Mouse (Mus musculus): ENCODE data around the gene Gm17660. TPM values are rescaled to one million over a fixed set of nuclear protein-coding genes. Genes with fewer than 3 reads are reported as not detected.

Gene Gm17660
- polyA plus RNA-seq, 1 experiment = not detected

GRCm38 (mm10) chr5:104085366-104085765 lies 8.0 kb upstream of the Gm17660 start:
- H3K4me3 ChIP-seq (ENCODE audit: insufficient read depth, low read length) = no peak overlapping the region
- no peak overlapping the region for H3K27ac ChIP-seq (ENCODE audit: insufficient read depth, low read depth, low read length)
- no peaks in the 10 kb centered on the region for H3K4me1 ChIP-seq (ENCODE audit: control insufficient read depth, insufficient read depth, low read length)
- TF ChIP-seq POLR2A (IDR thresholded peaks at IDR 0.05; ENCODE audit: borderline replicate concordance, low read depth, low read length) = no peak
- TF ChIP-seq CTCF (IDR thresholded peaks at IDR 0.05; ENCODE audit: low read depth, low read length) = no peak

DNA sequence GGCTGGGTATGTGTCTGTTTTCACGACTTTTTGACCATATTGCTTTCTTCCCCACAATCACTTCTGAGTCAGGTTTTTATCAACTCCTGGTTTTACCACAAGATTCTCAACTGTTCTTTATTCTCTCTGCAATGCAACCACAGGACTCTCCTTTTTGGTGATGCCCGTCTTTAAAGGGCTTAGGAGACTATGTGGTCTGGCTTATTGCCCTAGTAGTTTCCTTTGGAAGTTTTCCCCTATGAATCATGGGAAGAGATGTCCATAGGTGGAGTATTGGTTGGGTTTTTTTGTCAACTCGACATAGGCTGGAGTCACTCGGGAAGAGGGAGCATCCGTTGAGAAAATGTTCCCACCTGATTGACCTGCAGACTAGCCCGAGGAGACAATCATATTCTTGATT lies 3.3 kb upstream of the Gm17660 start:
- peaks cover 6% of the 10 kb centered on the region for H3K4me1 ChIP-seq (ENCODE audit: control insufficient read depth, insufficient read depth, low read length)
- TF ChIP-seq POLR2A (IDR thresholded peaks at IDR 0.05; ENCODE audit: borderline replicate concordance, low read depth, low read length) = no peak
- TF ChIP-seq CTCF (IDR thresholded peaks at IDR 0.05; ENCODE audit: low read depth, low read length) = no peak
- no peak overlapping the region for H3K4me3 ChIP-seq (ENCODE audit: insufficient read depth, low read length)
- H3K27ac ChIP-seq (ENCODE audit: insufficient read depth, low read depth, low read length) = no peak overlapping the region

- Histone ChIP-seq H3K27ac (ENCODE audit: insufficient read depth, low read depth, low read length) (no peak overlapping the region), H3K4me3 (ENCODE audit: insufficient read depth, low read length) (no peak overlapping the region), H3K4me1 (ENCODE audit: control insufficient read depth, insufficient read depth, low read length) (peaks cover 10% of the 10 kb centered on the region)
- TF ChIP-seq CTCF (IDR thresholded peaks at IDR 0.05; ENCODE audit: low read depth, low read length) (no peak), POLR2A (IDR thresholded peaks at IDR 0.05; ENCODE audit: borderline replicate concordance, low read depth, low read length) (no peak)
These were observed 1.0 kb downstream of the Gm17660 start for GRCm38 (mm10) chr5:104076361-104076760.

GRCm38 (mm10) chr5:104074388-104074787 lies 3.0 kb downstream of the Gm17660 start:
- H3K4me3 ChIP-seq (ENCODE audit: insufficient read depth, low read length) = no peak overlapping the region
- no peak overlapping the region for H3K27ac ChIP-seq (ENCODE audit: insufficient read depth, low read depth, low read length)
- H3K4me1 ChIP-seq (ENCODE audit: control insufficient read depth, insufficient read depth, low read length) = peaks cover 7% of the 10 kb centered on the region
- TF ChIP-seq CTCF (IDR thresholded peaks at IDR 0.05; ENCODE audit: low read depth, low read length) = peak; percentile 88
- TF ChIP-seq POLR2A (IDR thresholded peaks at IDR 0.05; ENCODE audit: borderline replicate concordance, low read depth, low read length) = no peak

DNA sequence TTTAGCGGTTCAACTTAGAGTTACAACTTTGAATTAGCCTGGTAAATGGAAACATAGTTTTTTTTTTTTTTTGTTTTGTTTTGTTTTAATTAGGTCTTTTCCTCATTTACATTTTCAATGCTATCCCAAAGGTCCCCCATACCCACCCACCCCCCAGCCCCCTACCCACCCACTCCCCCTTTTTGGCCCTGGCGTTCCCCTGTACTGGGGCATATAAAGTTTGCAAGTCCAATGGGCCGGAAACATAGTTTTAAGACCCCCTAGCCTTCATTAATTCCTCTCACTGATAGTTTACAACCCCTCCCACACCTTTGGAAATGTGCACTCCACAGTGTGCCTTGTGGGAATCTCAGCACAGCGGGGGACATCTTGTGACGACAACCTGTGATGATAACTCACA lies 3.8 kb downstream of the Gm17660 start:
- H3K27ac ChIP-seq (ENCODE audit: insufficient read depth, low read depth, low read length) = no peak overlapping the region
- H3K4me1 ChIP-seq (ENCODE audit: control insufficient read depth, insufficient read depth, low read length) = peaks cover 7% of the 10 kb centered on the region
- no peak for TF ChIP-seq CTCF (IDR thresholded peaks at IDR 0.05; ENCODE audit: low read depth, low read length)
- TF ChIP-seq POLR2A (IDR thresholded peaks at IDR 0.05; ENCODE audit: borderline replicate concordance, low read depth, low read length) = no peak
- no peak overlapping the region for H3K4me3 ChIP-seq (ENCODE audit: insufficient read depth, low read length)

DNA sequence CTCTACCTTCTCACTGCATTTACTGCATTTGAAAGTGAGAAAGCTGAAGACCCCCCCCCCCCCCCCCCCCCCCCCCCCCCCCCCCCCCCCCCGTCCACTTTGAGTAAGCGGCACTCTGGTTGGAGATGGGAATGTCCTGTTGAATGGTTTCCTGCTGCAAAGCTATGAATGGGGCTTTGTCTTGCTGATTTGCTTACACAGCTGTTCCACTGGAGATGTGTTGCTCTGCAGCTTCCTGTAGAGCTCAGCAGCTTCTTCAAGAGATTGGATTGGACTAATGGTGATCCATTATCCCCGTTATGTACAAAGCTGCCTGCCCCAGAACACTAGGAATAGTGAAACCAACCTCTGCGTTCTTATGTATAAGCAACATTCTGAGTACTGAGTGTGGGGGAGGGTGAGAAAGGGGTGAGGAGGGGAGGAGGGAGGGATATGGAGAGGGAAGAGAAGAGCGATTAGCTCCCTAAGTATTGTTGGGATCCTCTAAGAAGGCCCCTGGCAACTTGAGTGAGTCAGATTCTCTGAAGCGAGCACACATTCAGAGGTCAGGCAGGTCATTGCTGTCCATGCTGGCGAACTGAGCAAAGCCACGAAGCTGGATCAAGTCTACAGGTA lies 5.0 kb downstream of the Gm17660 start:
- peaks cover 7% of the 10 kb centered on the region for H3K4me1 ChIP-seq (ENCODE audit: control insufficient read depth, insufficient read depth, low read length)
- H3K4me3 ChIP-seq (ENCODE audit: insufficient read depth, low read length) = no peak overlapping the region
- no peak for TF ChIP-seq CTCF (IDR thresholded peaks at IDR 0.05; ENCODE audit: low read depth, low read length)
- TF ChIP-seq POLR2A (IDR thresholded peaks at IDR 0.05; ENCODE audit: borderline replicate concordance, low read depth, low read length) = no peak
- no peak overlapping the region for H3K27ac ChIP-seq (ENCODE audit: insufficient read depth, low read depth, low read length)

- H3K27ac ChIP-seq (ENCODE audit: insufficient read depth, low read depth, low read length) = no peak overlapping the region
- TF ChIP-seq CTCF (IDR thresholded peaks at IDR 0.05; ENCODE audit: low read depth, low read length) (no peak), POLR2A (IDR thresholded peaks at IDR 0.05; ENCODE audit: borderline replicate concordance, low read depth, low read length) (no peak)
- peaks cover 4% of the 10 kb centered on the region for H3K4me1 ChIP-seq (ENCODE audit: control insufficient read depth, insufficient read depth, low read length)
- no peak overlapping the region for H3K4me3 ChIP-seq (ENCODE audit: insufficient read depth, low read length)
These were observed 6.4 kb downstream of the Gm17660 start for GRCm38 (mm10) chr5:104071048-104071447.

DNA sequence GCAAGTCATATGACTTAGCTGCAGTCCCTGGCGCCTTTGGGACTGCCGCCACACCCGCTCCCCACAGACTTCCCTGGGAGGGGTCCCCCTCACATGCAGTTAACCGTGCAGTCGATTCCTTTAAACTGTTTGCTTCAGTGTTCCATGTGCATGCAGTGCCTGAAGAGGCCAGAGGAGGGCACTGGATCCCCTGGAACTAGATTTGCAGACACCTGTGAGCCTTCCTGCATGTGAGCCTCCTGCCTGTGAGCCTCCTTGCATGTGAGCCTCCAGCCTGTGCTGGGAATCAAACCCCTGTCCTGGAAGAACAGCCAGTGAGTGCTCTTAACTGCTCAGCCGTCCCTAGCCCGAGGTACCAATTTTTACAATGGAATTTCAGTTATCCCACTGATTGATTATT lies 8.7 kb downstream of the Gm17660 start:
- no peak overlapping the region for H3K4me3 ChIP-seq (ENCODE audit: insufficient read depth, low read length)
- H3K27ac ChIP-seq (ENCODE audit: insufficient read depth, low read depth, low read length) = no peak overlapping the region
- peaks cover 4% of the 10 kb centered on the region for H3K4me1 ChIP-seq (ENCODE audit: control insufficient read depth, insufficient read depth, low read length)
- TF ChIP-seq POLR2A (IDR thresholded peaks at IDR 0.05; ENCODE audit: borderline replicate concordance, low read depth, low read length) = no peak
- 0 out of 2 replicates have a peak, but pooled peaks have one; percentile 6 for TF ChIP-seq CTCF (IDR thresholded peaks at IDR 0.05; ENCODE audit: low read depth, low read length)

GRCm38 (mm10) chr5:104062773-104063551 lies 14.4 kb downstream of the Gm17660 start:
- H3K4me1 ChIP-seq (ENCODE audit: control insufficient read depth, insufficient read depth, low read length) = no peaks in the 10 kb centered on the region
- H3K4me3 ChIP-seq (ENCODE audit: insufficient read depth, low read length) = no peak overlapping the region
- H3K27ac ChIP-seq (ENCODE audit: insufficient read depth, low read depth, low read length) = no peak overlapping the region
- TF ChIP-seq POLR2A (IDR thresholded peaks at IDR 0.05; ENCODE audit: borderline replicate concordance, low read depth, low read length) = no peak
- no peak for TF ChIP-seq CTCF (IDR thresholded peaks at IDR 0.05; ENCODE audit: low read depth, low read length)

Data from bone marrow macrophage, adult 2 months (primary cell).